Mouse (Mus musculus) ZHBTc4 (cell line): Measurements from ENCODE around the gene Ube2m.

ENCODE experiments used
- DNase-seq: peaks from one replicate; pipeline ENCODE4 v3.0.0-alpha.2; 2011; ENCODE audit warnings: low read depth, low spot score

The Ube2m gene

DNA sequence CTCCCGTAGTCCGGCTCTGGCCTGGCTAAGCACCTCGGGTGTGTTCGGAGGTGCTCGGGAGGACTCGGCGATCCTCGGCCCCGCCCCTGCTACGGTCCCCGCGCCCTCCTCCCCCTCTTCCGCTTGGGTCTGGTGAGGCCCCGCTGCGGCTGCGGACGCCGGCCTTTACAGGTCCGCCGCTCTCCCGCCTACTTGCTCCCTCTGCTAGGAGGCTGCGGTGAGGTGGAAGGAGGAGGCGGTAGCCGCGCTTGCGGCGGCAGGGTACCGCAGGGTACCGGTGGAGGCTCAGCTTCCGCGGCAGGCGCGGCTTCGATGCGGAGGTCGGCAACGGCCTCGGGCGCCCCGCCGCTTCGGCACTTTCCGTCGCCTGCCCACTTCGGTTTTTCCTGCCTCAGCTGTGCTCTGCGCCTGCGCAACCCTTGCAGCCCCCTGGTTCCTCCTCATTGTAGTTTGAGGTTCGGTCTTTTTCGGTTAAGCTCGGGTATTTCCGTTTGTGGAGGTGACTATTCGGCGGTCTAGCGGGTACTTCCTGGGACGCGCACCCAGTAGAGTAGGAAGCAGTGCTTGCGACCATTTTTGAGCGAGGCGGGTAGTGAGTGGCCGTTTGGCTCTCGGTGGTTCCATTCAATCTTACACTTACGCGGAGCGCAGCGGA is at the start of gene Ube2m:
Gene Ube2m (minus strand): TSS at position 375 of the 655 bp plus-strand sequence.
- peak; percentile 93 for DNase-seq

GRCm38 (mm10) chr7:13072293-13072692 is 34.2 kb upstream of the Ube2m start:
- no peak for DNase-seq

GRCm38 (mm10) chr7:13063399-13063798 is 25.3 kb upstream of the Ube2m start:
- DNase-seq: peak; percentile 44

- peak; percentile 85 for DNase-seq
Measured at GRCm38 (mm10) chr7:13059536-13059935, 21.5 kb upstream of the Ube2m start.

DNA sequence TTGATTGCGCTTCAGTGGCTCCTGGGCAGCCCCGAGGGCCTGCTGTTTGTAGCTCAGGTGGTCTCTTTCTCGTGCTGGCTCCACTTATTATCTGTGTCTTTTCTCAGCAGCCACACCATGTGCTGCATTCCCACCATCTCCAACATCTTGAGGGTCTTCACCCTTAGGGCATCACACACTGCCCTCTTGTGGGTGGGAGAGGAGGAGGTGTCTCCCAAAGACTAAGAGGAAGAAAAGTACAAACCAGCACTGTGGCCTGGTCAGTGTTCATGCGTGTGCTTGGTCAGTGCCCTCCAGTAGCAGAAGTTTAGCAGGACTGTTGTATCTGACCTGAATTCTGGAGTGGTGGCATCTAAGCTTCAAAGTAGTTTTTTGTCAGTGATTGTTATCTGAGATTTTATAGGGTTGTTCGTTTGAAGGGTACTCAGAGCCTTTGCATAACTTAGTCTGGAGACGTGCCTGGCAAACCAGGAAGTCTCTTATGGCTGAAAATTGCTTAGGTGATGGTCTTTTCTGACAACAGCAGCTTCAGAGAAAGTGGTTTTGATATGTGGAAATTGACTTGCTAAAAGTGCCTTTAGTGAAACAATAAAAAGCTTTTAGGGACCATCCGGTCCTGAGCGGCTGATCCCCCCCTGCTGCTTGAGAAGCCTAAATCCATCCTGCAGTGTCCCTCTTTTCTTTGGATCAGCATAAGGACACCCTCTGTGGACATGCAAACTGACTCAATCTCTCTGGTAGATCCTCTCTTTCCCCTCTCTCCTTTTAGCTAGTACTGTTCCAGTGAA is 19.0 kb upstream of the Ube2m start:
- peak; percentile 64 for DNase-seq

GRCm38 (mm10) chr7:13054287-13055010 is 16.4 kb upstream of the Ube2m start, which contains the start of gene Mzf1:
Mzf1 (minus strand) TSS chr7:13054764.
- DNase-seq: peak; percentile 99

DNA sequence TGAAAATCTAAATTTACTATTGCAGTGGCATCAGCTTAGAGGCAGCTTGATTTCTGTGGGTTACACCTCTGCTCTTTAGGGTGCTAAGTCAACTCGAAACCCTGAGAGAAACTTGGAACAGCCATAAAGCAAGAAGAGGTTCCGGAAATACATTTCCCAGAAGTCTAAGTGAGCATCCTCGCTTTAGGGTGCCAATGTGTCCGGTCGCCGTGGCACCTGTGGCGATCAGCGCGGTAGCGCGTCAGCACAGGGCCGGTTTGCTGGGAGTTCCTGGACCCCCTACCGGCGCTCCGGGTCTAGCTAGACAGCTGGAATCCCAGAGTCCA is 15.8 kb upstream of the Ube2m start:
- DNase-seq: no peak

DNA sequence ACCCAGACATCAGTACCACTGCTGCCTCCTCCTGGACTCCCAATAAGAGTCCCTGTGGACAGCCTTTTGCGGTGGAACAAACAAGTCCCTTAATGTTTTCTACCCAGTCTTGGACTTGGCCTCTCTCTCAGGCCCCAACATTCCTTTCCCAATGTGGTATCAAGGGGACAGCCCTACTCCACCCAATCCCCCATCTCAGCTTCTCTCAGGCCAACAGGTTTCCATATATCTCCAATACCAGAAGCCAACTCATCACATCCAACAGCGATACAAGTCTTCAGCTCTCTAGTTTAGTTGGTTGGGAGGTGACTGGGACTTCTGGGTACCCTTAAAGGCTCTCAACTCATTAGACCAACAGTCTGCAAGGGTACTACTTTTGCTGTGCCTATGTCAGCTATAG is 15.4 kb upstream of the Ube2m start:
- no peak for DNase-seq

DNA sequence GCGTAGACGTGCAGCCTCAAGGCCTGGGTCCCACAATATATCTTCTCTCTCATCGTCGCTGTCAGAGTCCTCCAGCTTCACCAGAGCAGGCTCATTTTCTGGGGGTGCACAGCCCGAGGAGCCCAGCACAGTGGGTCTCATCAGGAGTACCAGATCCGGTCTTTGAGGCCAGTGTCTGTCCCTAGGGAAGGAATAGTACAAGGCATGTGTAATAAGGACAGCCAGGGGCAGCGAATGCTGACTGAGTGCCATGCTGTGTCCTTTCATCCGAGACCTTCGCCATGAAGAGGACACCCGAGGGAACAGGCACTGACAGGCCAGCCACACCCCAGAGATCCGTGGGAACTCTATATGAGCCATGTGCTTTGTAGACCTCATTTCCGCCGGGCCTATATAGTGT is 14.9 kb upstream of the Ube2m start:
- DNase-seq: no peak

- peak; percentile 85 for DNase-seq
Measured at GRCm38 (mm10) chr7:13046084-13046483, 8.0 kb upstream of the Ube2m start.

DNA sequence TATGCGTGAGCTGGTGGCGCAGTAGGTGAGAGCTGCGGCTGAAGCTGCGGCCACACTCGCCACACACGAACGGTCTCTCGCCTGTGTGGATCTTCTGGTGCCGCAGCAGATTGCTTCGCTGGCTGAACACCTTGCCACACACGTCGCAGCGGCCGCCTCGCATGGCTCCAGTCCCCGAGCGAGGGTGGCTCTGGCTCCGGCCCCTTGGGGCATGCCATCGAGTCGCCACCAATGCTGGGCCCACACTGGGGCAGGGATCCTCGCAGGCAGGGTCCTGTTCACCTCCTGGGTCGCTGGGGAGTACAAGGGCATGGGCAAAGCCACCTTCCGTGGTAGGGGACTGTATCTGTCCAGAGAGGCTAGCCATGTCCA is 6.2 kb upstream of the Ube2m start:
- DNase-seq: no peak

GRCm38 (mm10) chr7:13043445-13044253 is 5.6 kb upstream of the Ube2m start:
- peak; percentile 75 for DNase-seq

- DNase-seq: no peak
Measured at GRCm38 (mm10) chr7:13043120-13043444, 5.0 kb upstream of the Ube2m start.

- no peak for DNase-seq
Measured at GRCm38 (mm10) chr7:13042511-13042910, 4.4 kb upstream of the Ube2m start.

- peak; percentile 81 for DNase-seq
Measured at GRCm38 (mm10) chr7:13041256-13041655, 3.2 kb upstream of the Ube2m start.

DNA sequence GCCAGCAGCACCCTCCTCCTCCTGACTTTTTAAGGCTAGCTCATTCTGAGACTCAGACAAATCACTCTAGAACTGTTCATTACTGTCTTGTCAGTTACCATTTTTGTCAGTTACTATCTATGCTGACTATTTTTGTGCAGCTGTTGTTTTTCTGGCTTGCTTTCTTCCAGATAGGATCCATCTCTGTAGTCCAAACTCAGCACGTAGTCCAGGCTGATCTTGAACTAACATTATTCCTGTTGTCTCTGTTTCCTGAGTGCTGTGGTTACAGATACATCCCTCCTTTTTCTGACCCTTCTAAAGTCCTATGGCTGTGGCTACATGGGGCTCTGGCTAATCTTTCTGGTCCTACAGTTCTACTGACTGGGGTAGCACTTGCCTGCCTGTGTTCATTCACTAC is 1.1 kb upstream of the Ube2m start:
- no peak for DNase-seq

DNA sequence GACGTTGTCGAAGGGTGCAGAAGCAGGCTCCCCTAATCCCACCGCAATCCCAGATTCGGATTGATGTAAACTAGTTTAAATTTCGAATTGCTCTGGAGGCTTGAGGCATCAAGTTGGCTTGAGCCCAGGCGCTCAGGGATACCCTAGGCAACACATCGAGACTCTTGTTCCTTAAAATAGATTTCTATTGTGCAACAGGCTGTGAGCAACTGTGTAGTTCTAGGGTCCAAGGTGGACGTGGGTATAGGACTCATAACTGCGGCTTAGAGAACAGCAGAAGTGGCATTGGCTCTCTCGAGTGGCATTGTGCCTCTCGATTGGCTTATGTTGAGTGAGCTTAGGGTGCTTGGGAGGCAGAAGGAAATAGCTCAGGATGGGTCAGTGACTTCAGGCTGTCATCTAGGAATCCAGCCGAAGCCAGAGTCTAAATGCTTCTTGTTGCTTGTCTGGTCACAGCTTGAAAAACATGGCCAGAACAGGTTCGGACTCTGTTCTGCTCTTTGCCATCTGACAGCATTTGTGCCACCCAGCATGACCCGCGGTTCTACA is 620 bp upstream of the Ube2m start:
- DNase-seq: peak; percentile 48

- DNase-seq: peak; percentile 76
Measured at GRCm38 (mm10) chr7:13037366-13037765, 709 bp downstream of the Ube2m start.

DNA sequence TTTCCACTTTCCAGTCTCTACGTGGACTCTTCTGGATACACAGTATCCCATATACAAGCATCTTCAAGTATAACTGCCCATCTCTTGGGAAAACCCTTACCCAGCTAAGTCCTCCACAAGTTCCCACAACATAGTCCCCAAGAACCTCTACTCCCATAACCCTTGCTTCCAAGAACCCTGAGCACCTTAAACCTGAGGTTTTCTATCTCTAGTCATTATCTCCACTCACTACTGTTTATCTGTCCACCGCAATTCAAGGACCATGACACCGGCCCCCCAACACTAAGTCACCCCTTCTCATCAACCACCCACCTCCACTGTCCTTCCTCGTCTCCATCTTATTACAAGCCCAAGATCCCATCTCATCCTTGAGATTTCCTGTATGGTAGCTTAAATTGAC is 1.3 kb downstream of the Ube2m start:
- no peak for DNase-seq

DNA sequence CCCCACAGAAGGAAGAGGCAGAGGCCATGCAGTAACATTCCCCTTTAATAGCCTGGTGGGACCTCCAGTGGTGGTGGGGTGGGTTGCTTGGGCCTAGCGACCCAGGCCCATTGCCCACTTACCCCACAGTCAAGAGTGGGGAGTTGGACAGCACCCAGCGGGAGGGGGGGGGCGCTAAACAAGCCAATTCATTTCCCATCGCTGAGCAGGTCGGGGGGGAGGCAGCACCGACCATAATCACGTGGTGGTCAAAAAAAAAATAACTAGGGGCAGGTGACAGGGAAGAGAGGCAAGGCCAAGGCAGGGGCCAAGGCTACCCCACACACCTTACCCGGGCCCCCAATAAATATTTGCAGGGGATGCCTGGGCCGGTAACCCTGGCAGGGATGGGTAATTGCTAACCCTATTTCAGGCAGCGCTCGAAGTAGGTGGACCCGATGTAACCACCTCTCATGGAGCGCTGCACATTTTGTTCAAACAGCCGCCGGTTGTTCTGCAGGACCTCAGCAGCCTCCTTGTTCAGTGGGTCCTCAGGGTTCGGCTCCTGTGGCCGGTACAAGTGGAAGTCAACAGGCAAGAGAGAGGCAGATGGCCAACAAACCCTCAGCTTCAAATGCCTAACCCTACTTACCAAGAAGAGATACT is 2.7 kb downstream of the Ube2m start:
- no peak for DNase-seq
